Mouse (Mus musculus) neural tube, embryonic 15.5 days (tissue): ENCODE data around the gene Rsph4a. TPM values are rescaled to one million over a fixed set of nuclear protein-coding genes. Genes with fewer than 3 reads are reported as not detected.
"Not testable (repeated sequence)": the region's sequence is repeated elsewhere in the genome, so short reads cannot be mapped to it uniquely, and the experiment has no call there.

Source experiments
- ATAC-seq: fragments of 200-750 bp; cut with Nextera tagmentation; 2 replicates; pipeline ENCODE4 v1.8.0; 2017; ENCODE audit warnings: mild to moderate bottlenecking, moderate TSS enrichment, moderate library complexity; ENCODE audit not compliant: low FRiP score
- H3K27ac ChIP-seq: fragments of 300-500 bp; sonication (generic); replicated peaks from 2 replicates; pipeline ENCODE4 v1.5.1; 2015; ENCODE audit warnings: mild to moderate bottlenecking, inconsistent platforms
- H3K27me3 ChIP-seq: fragments of 300-500 bp; sonication (generic); replicated peaks from 2 replicates; pipeline ENCODE4 v1.6.1; 2015; ENCODE audit warnings: inconsistent platforms
- H3K36me3 ChIP-seq: fragments of 300-500 bp; sonication (generic); 2 replicates; pipeline ENCODE4 v1.6.1; 2015; ENCODE audit warnings: inconsistent platforms
- H3K4me1 ChIP-seq: fragments of 300-500 bp; sonication (generic); 2 replicates; pipeline ENCODE4 v1.6.1; 2015; ENCODE audit warnings: inconsistent platforms
- H3K4me2 ChIP-seq: fragments of 300-500 bp; sonication (generic); 2 replicates; pipeline ENCODE4 v1.6.1; 2015; ENCODE audit warnings: inconsistent platforms, mild to moderate bottlenecking, moderate library complexity
- H3K4me3 ChIP-seq: fragments of 300-500 bp; sonication (generic); replicated peaks from 2 replicates; pipeline ENCODE4 v1.5.1; 2015; ENCODE audit warnings: mild to moderate bottlenecking, inconsistent platforms
- H3K9ac ChIP-seq: fragments of 300-500 bp; sonication (generic); replicated peaks from 2 replicates; pipeline ENCODE4 v1.6.1; 2015; ENCODE audit warnings: mild to moderate bottlenecking, inconsistent platforms
- H3K9me3 ChIP-seq: fragments of 300-500 bp; sonication (generic); replicated peaks from 2 replicates; pipeline ENCODE4 v1.6.1; 2016; ENCODE audit warnings: inconsistent platforms
- WGBS: fragments of 180-500 bp; shearing (Covaris S2); methylation state at CpG from one replicate; pipeline ENCODE4 v1.1.7; 2015; ENCODE audit warnings: mixed read lengths; 5-methylcytosine and 5-hydroxymethylcytosine counted together
- polyA plus RNA-seq: library from polyadenylated mRNA; unstranded; fragments of >200 nt; fragmentation: Nextera tagmentation; extraction: Ambion mirVana; gene quantifications from 2 replicates; pipeline ENCODE4 v1.2.1, GENCODE M21; 2015

Rsph4a gene
- 1.2 and 1.5 TPM in 2 replicates for polyA plus RNA-seq

DNA sequence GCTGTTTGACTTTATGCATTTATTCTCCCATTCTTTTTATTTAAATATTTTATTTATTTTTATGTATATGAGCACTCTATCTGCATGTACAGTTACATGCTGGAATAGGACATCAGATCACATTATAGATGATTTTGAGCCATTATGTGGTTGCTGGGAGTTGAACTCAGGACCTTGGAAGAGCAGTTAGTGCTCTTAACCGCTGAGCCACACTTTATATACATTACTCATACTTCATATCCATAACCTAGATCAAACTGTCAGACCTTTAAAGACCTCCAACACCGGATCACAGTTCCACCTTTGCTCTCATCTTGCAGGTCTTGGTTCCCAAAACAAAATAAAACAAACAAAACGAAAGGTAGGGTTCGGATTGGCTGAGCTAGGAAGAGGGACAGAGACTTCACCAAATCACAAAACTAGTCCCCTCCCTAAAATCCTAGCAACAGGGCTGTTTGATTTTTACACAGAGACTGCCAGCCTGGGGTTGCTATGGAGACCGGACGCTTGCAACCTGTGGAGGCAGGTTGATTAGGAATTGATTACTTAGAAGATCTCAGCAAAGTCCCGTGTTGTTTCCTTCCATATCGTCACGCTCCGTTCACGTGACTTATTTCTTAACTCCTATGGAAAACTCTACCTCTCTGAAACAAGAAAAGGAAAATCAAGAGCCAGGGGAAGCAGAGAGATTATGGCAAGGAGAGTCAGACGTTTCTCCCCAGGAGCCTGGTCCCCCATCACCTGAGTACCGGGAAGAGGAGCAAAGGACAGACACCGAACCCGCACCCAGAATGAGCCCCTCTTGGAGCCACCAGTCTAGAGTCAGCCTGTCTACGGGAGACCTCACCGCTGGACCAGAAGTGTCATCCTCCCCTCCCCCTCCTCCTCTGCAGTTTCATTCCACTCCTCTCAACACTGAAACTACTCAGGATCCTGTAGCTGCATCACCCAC lies at the start of gene Rsph4a:
Rsph4a (plus strand) TSS at position 582 of the 952 bp plus-strand sequence.
- H3K27ac ChIP-seq, result no peak within 1 kb of the TSS
- peak within 1 kb of the TSS; percentile 47 for H3K4me3 ChIP-seq
- H3K4me2 ChIP-seq, result peak within 1 kb of the TSS; percentile 79
- no peaks in the 10 kb centered on the region for H3K36me3 ChIP-seq
- no peaks in the 10 kb centered on the region for H3K27me3 ChIP-seq
- no peaks in the 10 kb centered on the region for H3K9me3 ChIP-seq
- H3K9ac ChIP-seq, result peak within 1 kb of the TSS; percentile 41; the same call in 1 of the 2 replicates
- H3K4me1 ChIP-seq, result 0 out of 2 replicates have a peak, but pooled peaks cover 6% of the 10 kb centered on the region
- WGBS, result 7% methylated on average over 17 of the region's 17 CpGs
- peak; percentile 100 for ATAC-seq

DNA sequence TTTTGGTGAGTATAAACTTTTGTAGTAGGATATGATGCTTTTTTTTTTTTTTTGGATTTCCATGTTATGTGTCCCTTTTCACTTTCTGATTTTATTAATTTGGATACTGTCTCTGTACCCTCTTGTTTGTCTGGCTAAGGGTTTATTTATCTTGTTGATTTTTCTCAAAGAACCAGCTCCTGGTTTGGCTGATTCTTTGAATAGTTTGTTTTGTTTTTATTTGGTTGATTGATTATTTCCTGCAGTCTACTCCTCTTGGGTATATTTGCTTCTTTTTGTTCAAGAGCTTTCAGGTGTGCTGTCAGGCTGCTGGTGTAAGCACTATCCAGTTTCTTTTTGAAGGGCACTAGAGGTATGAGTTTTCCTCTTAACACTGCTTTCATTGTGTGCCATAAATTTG lies 47.5 kb upstream of the Rsph4a start, which contains the start of gene Sult3a1:
Sult3a1 (plus strand) TSS at position 301 of the 400 bp plus-strand sequence.
- no peak within 1 kb of the TSS for H3K4me2 ChIP-seq
- no peak within 1 kb of the TSS for H3K27ac ChIP-seq
- H3K9ac ChIP-seq, result no peak within 1 kb of the TSS
- no peaks in the 10 kb centered on the region for H3K4me1 ChIP-seq
- no peaks in the 10 kb centered on the region for H3K9me3 ChIP-seq
- H3K27me3 ChIP-seq, result no peaks in the 10 kb centered on the region
- H3K36me3 ChIP-seq, result no peaks in the 10 kb centered on the region
- H3K4me3 ChIP-seq, result no peak within 1 kb of the TSS
- ATAC-seq, result no peak

DNA sequence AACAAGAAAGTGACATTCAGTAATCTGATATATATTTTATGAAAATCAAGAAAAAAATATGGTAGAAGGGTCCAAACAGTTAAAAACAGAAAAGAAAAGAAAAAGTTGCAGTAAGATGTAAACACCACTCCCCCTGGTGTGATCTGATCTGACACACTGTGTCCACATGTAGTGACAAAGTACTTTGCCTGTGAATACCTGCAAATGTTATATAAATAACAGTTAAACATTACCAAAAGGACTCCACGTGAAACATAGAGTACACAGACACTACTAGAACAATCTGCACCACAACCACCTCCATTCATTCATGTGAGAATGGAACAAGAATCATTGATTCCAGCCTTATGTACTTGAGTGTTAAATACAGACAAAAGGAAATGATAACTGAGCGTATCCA lies 38.9 kb upstream of the Rsph4a start:
- 80% methylated on average over 2 of the region's 2 CpGs for WGBS
- ATAC-seq, result no peak
- Histone ChIP-seq H3K27ac (no peak overlapping the region), H3K4me3 (no peak overlapping the region), H3K9me3 (no peaks in the 10 kb centered on the region), H3K9ac (no peak overlapping the region), H3K36me3 (no peaks in the 10 kb centered on the region), H3K4me1 (no peaks in the 10 kb centered on the region), H3K4me2 (no peak overlapping the region), H3K27me3 (no peaks in the 10 kb centered on the region)

DNA sequence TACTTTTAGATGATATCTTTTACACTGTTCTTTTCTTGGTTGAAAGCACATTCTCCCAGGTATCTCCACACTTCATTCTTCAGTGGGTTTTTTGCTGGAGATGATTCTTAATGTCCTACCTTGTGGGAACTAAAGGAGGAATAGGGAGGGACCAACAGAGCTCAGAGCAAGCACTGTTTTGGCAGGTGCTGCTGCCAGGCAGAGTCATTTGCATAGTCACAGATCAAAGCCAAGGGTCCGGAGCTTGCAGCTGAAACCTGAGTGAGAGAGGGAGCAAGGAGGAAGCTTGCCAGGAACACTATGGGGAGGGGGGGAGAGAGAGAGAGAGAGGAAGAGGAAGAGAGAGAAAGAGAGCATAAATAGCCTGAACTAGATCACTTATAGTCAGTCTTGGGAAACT lies 34.5 kb upstream of the Rsph4a start:
- no peak overlapping the region for H3K9ac ChIP-seq
- H3K27me3 ChIP-seq, result no peaks in the 10 kb centered on the region
- ATAC-seq, result no peak
- WGBS, result 17% methylated on average over 1 of the region's 1 CpGs
- H3K4me1 ChIP-seq, result no peaks in the 10 kb centered on the region
- no peaks in the 10 kb centered on the region for H3K9me3 ChIP-seq
- no peak overlapping the region for H3K4me2 ChIP-seq
- no peaks in the 10 kb centered on the region for H3K36me3 ChIP-seq
- H3K4me3 ChIP-seq, result no peak overlapping the region
- H3K27ac ChIP-seq, result no peak overlapping the region

DNA sequence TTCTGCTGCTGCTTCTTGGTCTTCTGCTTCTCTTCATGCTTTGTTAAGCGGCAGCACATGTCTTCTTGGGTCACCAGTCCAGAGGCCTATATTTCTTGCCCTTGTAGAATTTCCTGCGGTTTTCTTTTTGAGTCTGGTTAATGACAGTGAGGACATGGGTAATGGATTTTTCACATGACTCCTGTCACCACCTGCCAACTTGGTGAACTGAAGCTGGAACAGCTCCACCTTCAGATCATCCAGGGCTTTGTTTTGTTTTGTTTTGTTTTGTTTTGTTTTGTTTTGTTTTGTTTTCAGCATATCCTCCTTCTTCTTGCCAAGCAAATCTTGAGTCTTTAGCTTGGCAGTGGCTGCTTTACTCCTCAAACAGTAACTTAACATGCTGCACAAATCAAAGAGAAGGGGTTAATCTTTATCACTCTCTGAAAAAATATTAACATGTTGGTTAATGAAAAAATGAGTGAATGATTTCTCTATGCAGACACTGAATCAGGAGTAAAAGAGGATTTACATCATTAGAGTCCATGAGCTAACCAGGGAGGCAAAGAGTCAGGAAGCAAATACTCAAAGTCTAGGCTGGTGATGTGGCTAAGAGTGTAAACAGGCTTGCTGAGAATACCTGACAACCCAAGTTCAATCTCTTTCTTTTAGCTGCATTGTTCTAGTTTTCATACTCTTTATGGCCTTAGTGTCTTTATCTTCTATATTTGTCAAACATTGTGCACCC lies 32.1 kb upstream of the Rsph4a start:
- 81% methylated on average over 2 of the region's 2 CpGs for WGBS
- no peaks in the 10 kb centered on the region for H3K9me3 ChIP-seq
- no peak overlapping the region for H3K4me2 ChIP-seq
- H3K36me3 ChIP-seq, result no peaks in the 10 kb centered on the region
- H3K4me1 ChIP-seq, result no peaks in the 10 kb centered on the region
- ATAC-seq, result no peak
- H3K9ac ChIP-seq, result no peak overlapping the region
- H3K4me3 ChIP-seq, result no peak overlapping the region
- H3K27ac ChIP-seq, result no peak overlapping the region
- H3K27me3 ChIP-seq, result no peaks in the 10 kb centered on the region

DNA sequence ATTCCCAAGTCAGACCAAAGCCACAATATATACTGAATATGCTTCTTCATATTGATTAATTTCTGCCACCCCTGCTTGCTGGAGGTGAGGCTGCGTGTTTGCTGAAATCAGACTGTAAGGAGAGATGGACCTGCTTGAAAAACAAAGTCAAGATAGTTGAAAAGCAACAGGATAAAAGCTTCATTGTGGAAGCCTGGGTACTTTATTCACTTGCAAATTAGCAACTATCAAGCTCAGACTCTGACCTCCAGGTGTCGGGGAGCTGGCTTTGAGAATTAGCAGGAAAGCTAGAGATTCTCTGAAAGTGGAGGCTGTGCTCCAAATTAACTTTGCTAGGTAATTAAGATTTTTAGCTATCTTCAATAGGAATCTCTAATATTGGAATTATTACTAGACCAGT lies 22.5 kb upstream of the Rsph4a start:
- not testable (repeated sequence) for H3K27ac ChIP-seq, ATAC-seq, H3K36me3 ChIP-seq, H3K9me3 ChIP-seq, H3K9ac ChIP-seq, H3K4me2 ChIP-seq, H3K4me1 ChIP-seq, H3K4me3 ChIP-seq, H3K27me3 ChIP-seq
- 74% methylated on average over 2 of the region's 2 CpGs for WGBS

DNA sequence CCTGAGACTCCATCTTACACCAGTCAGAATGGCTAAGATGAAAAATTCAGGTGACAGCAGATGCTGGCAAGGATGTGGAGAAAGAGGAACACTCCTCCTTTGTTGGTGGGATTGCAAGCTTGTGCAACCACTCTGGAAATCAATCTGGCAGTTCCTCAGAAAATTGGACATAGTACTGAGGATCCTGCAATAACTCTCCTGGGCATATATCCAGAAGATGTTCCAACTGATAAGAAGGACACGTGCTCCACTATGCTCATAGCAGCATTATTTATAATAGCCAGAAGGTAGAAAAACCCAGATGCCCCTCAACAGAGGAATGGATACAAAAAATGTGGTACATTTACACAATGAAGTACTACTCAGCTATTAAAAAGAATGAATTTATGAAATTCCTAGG lies 3.4 kb upstream of the Rsph4a start:
- not testable (repeated sequence) for H3K27me3 ChIP-seq, H3K4me2 ChIP-seq, H3K4me3 ChIP-seq, H3K9me3 ChIP-seq, H3K27ac ChIP-seq, H3K36me3 ChIP-seq, ATAC-seq, H3K4me1 ChIP-seq, H3K9ac ChIP-seq
- 90% methylated on average over 1 of the region's 1 CpGs for WGBS

DNA sequence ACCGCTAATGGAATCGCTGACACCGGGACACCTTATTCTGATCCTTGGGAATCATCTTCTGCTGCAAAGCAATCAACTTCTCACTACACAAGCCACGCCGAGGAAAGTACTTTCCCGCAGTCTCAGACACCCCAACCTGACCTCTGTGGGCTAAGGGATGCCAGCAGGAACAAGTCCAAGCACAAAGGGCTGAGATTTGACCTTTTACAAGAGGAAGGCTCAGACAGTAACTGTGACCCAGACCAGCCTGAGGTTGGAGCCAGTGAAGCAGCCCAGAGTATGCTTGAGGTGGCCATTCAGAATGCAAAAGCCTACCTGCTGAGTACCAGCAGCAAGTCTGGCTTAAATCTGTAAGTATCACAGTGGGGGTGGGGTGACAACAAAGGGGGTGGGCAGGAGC lies 578 bp downstream of the Rsph4a start:
- no peaks in the 10 kb centered on the region for H3K9me3 ChIP-seq
- 3% methylated on average over 6 of the region's 6 CpGs for WGBS
- no peak overlapping the region for H3K27ac ChIP-seq
- no peaks in the 10 kb centered on the region for H3K36me3 ChIP-seq
- 0 out of 2 replicates have a peak, but pooled peaks cover 6% of the 10 kb centered on the region for H3K4me1 ChIP-seq
- H3K27me3 ChIP-seq, result no peaks in the 10 kb centered on the region
- H3K4me3 ChIP-seq, result peak overlapping the region; percentile 47
- no peak; the same call in 1 of the 2 replicates for ATAC-seq
- H3K4me2 ChIP-seq, result peak overlapping the region; percentile 79
- H3K9ac ChIP-seq, result no peak overlapping the region

DNA sequence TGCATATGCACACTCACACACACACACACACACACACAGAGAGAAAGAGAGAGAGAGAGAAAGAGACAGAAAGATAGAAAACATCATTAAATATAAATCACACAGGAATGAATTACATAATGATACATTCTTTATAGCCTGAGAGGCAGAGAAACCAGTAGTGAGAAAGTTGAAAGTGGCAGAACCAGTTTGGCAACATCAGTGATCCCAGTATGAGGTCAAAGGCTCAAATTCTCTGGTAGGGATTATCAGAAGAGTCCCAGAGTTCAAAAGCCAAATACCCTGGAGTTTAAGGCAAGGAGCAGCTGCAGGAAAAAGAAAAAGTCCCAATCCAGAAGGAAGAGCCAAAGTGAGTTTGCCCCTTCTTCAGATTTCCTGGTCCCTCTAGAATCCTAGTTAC lies 35.8 kb downstream of the Rsph4a start:
- Histone ChIP-seq H3K27ac (no peak overlapping the region), H3K4me1 (peaks cover 2% of the 10 kb centered on the region; the same call in 1 of the 2 replicates), H3K9me3 (no peaks in the 10 kb centered on the region), H3K9ac (no peak overlapping the region), H3K4me2 (no peak overlapping the region), H3K36me3 (peaks cover 46% of the 10 kb centered on the region), H3K4me3 (no peak overlapping the region), H3K27me3 (no peaks in the 10 kb centered on the region)
- ATAC-seq, result no peak

DNA sequence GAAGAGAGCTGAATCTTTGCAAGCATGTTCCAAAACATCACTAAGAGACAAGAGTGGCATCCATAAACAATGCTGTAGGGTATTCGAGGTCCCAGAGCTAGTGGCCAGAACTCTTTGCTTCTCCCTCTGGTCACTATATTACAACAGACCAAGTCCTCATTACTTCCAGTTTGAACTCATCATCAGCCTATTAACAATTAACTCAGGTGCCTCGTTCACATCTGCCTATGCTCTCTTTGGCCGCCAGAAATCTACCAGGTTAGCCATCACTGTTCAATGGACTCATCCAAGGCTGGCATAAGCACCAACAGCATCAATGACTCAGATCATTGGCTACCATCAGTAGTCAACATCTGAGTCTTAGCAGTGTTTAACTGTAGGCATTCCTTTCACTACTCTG lies 40.5 kb downstream of the Rsph4a start:
- peaks cover 25% of the 10 kb centered on the region for H3K36me3 ChIP-seq
- WGBS, result 87% methylated on average over 3 of the region's 3 CpGs
- no peak overlapping the region for H3K4me3 ChIP-seq
- no peaks in the 10 kb centered on the region for H3K27me3 ChIP-seq
- peaks cover 23% of the 10 kb centered on the region for H3K4me1 ChIP-seq
- H3K4me2 ChIP-seq, result no peak overlapping the region
- H3K9me3 ChIP-seq, result no peaks in the 10 kb centered on the region
- no peak overlapping the region for H3K9ac ChIP-seq
- no peak overlapping the region for H3K27ac ChIP-seq
- ATAC-seq, result no peak

DNA sequence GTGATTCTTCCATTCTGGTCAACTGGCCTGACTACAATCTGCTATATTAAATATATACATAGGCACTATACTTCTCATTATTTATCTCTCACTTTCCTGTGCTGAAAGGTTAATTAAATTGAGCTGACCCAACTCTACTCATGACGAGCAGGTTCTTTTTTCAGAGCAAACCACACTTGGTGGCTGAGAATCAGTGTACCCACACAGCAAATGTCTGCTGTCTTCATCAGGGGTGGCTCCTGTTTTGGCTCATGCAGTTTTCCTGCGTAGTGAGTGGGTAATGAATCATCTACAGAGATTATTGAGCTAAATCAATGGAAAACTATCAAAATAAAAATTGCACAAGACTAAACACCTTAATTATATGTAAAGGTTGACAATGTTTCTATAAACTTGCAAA lies 41.4 kb downstream of the Rsph4a start:
- no peak for ATAC-seq
- WGBS, result 93% methylated on average over 2 of the region's 2 CpGs
- no peaks in the 10 kb centered on the region for H3K27me3 ChIP-seq
- no peak overlapping the region for H3K4me3 ChIP-seq
- H3K36me3 ChIP-seq, result peaks cover 18% of the 10 kb centered on the region
- H3K4me2 ChIP-seq, result no peak overlapping the region
- no peak overlapping the region for H3K9ac ChIP-seq
- peaks cover 26% of the 10 kb centered on the region for H3K4me1 ChIP-seq
- H3K9me3 ChIP-seq, result no peaks in the 10 kb centered on the region
- H3K27ac ChIP-seq, result no peak overlapping the region
